Mouse (Mus musculus): Measurements from ENCODE around the gene Klhl41. TPM values are rescaled to one million over a fixed set of nuclear protein-coding genes. Genes with fewer than 3 reads are reported as not detected.
A peak's percentile ranks its signal among the peaks of the same experiment; 100 is the strongest.
"Not testable (repeated sequence)": the region's sequence is repeated elsewhere in the genome, so short reads cannot be mapped to it uniquely, and the experiment has no call there.

Gene Klhl41
- not detected in 2 replicates for total RNA-seq (2014; fragmentation: Nextera tagmentation)
- not detected in 2 replicates for total RNA-seq (2017)

- no peak for ATAC-seq (replicated peaks; ENCODE audit: low FRiP score, low TSS enrichment, poor library complexity, severe bottlenecking)
These were observed at the start of gene Klhl41 for GRCm38 (mm10) chr2:69669853-69670252. TSS of gene Klhl41 (plus strand) at chr2:69670120.

- ATAC-seq (replicated peaks; ENCODE audit: low FRiP score, low TSS enrichment, poor library complexity, severe bottlenecking): no peak
These were observed 40.7 kb upstream of the Klhl41 start for GRCm38 (mm10) chr2:69629215-69629614.

GRCm38 (mm10) chr2:69629914-69630313, 40.0 kb upstream of the Klhl41 start:
- ATAC-seq (replicated peaks; ENCODE audit: low FRiP score, low TSS enrichment, poor library complexity, severe bottlenecking): no peak

GRCm38 (mm10) chr2:69630792-69631191, 39.1 kb upstream of the Klhl41 start:
- ATAC-seq (replicated peaks; ENCODE audit: low FRiP score, low TSS enrichment, poor library complexity, severe bottlenecking): no peak

GRCm38 (mm10) chr2:69631449-69631848, 38.5 kb upstream of the Klhl41 start:
- ATAC-seq (replicated peaks; ENCODE audit: low FRiP score, low TSS enrichment, poor library complexity, severe bottlenecking): peak; percentile 66; the same call in 1 of the 2 replicates

GRCm38 (mm10) chr2:69635064-69635701, 34.7 kb upstream of the Klhl41 start:
- peak; percentile 93 for ATAC-seq (replicated peaks; ENCODE audit: low FRiP score, low TSS enrichment, poor library complexity, severe bottlenecking)

GRCm38 (mm10) chr2:69635807-69636206, 34.1 kb upstream of the Klhl41 start:
- peak; percentile 76 for ATAC-seq (replicated peaks; ENCODE audit: low FRiP score, low TSS enrichment, poor library complexity, severe bottlenecking)

- ATAC-seq (replicated peaks; ENCODE audit: low FRiP score, low TSS enrichment, poor library complexity, severe bottlenecking): not testable (repeated sequence)
These were observed 31.9 kb upstream of the Klhl41 start for GRCm38 (mm10) chr2:69637989-69638388.

- no peak for ATAC-seq (replicated peaks; ENCODE audit: low FRiP score, low TSS enrichment, poor library complexity, severe bottlenecking)
These were observed 29.8 kb upstream of the Klhl41 start for GRCm38 (mm10) chr2:69640100-69640499.

GRCm38 (mm10) chr2:69644968-69645617, 24.8 kb upstream of the Klhl41 start:
- no peak for ATAC-seq (replicated peaks; ENCODE audit: low FRiP score, low TSS enrichment, poor library complexity, severe bottlenecking)

- ATAC-seq (replicated peaks; ENCODE audit: low FRiP score, low TSS enrichment, poor library complexity, severe bottlenecking): peak; percentile 95
These were observed 23.0 kb upstream of the Klhl41 start, which contains the start of gene Bbs5 for GRCm38 (mm10) chr2:69646726-69647490. TSS of gene Bbs5 (plus strand) at chr2:69647171.

GRCm38 (mm10) chr2:69649716-69650115, 20.2 kb upstream of the Klhl41 start:
- no peak for ATAC-seq (replicated peaks; ENCODE audit: low FRiP score, low TSS enrichment, poor library complexity, severe bottlenecking)

- ATAC-seq (replicated peaks; ENCODE audit: low FRiP score, low TSS enrichment, poor library complexity, severe bottlenecking): no peak
These were observed 10.6 kb upstream of the Klhl41 start for GRCm38 (mm10) chr2:69659326-69659725.

- ATAC-seq (replicated peaks; ENCODE audit: low FRiP score, low TSS enrichment, poor library complexity, severe bottlenecking): no peak
These were observed 6.0 kb upstream of the Klhl41 start for GRCm38 (mm10) chr2:69663827-69664476.

GRCm38 (mm10) chr2:69667656-69668055, 2.3 kb upstream of the Klhl41 start:
- no peak for ATAC-seq (replicated peaks; ENCODE audit: low FRiP score, low TSS enrichment, poor library complexity, severe bottlenecking)

GRCm38 (mm10) chr2:69668414-69668813, 1.5 kb upstream of the Klhl41 start:
- no peak for ATAC-seq (replicated peaks; ENCODE audit: low FRiP score, low TSS enrichment, poor library complexity, severe bottlenecking)

- ATAC-seq (replicated peaks; ENCODE audit: low FRiP score, low TSS enrichment, poor library complexity, severe bottlenecking): no peak
These were observed 3.8 kb downstream of the Klhl41 start for GRCm38 (mm10) chr2:69673723-69674122.

GRCm38 (mm10) chr2:69675266-69675665, 5.3 kb downstream of the Klhl41 start:
- ATAC-seq (replicated peaks; ENCODE audit: low FRiP score, low TSS enrichment, poor library complexity, severe bottlenecking): no peak

- ATAC-seq (replicated peaks; ENCODE audit: low FRiP score, low TSS enrichment, poor library complexity, severe bottlenecking): 0 out of 2 replicates have a peak, but pooled peaks have one; percentile 57
These were observed 6.8 kb downstream of the Klhl41 start for GRCm38 (mm10) chr2:69676713-69677112.

- not testable (repeated sequence) for ATAC-seq (replicated peaks; ENCODE audit: low FRiP score, low TSS enrichment, poor library complexity, severe bottlenecking)
These were observed 7.3 kb downstream of the Klhl41 start for GRCm38 (mm10) chr2:69677215-69677614.
